Mouse (Mus musculus): ENCODE measurements at regions not wholly inside any gene's neighbourhood (a gene's known extent, or its start where the extent isn't known, plus 50 kb on each side); places are given as distances from the start of the nearest gene placed in this dataset.
A peak's percentile ranks its signal among the peaks of the same experiment; 100 is the strongest.

DNA sequence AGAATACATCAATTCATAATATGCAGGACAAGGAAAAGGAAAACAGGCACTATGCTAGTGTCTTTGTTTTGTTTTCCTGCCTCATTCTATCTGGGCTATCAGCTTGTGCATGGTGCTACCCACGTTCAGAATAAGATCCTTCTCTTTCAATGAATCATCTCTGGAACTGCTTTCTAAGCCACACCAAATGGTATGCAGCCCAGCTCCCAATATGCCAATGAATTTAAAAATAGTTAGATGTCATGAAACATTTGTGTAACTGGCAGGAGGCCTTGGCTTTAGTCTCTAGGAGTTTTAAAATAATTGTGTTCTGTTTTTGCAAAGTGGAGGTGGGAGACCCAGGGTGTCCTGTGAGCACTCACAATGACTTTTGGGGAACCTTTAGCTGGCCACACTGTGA is 603.1 kb upstream of the Sema6d start:
- DNase-seq (ENCODE audit: low spot score in 2 of 2): peak in 1 of 2 experiments; percentile 11

DNA sequence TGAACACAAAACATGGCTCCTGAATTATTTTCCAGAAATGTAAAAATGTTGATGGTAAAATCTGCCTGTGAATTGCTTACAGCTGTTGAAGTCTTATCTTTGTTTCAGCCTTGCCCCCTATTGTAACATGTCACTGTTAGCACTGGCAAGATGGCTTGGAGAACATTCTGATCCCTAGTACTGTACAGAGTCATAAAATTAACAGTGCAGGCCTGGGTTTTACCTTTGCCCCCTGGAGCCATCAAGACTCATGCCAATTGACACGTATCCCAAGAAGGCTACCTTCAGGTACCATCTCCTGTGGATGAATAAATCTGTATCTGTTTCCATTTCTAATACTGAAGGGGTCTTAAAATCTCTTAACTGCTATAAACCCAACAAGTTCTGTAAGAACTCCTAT is 583.6 kb upstream of the Sema6d start:
- DNase-seq (ENCODE audit: low spot score in 2 of 2): no peak

DNA sequence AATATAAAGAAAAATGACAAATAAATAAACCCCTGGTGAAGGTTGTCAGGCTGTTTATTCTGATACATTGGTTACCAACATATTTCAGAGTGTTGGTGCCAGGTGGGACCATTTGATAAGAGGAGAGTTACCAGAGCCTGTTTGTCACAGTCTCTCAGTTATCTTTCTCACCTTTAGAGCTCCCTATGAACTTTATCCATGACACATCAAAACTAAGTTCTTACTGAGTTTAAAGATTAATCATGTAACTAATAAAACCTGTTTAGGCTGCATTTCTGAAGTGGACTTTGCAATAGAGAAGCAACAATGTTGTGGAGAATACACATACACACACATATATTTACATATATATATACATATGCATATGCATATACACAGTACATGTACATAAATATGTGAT is 582.7 kb upstream of the Sema6d start:
- no peak for DNase-seq (ENCODE audit: low spot score in 2 of 2)

DNA sequence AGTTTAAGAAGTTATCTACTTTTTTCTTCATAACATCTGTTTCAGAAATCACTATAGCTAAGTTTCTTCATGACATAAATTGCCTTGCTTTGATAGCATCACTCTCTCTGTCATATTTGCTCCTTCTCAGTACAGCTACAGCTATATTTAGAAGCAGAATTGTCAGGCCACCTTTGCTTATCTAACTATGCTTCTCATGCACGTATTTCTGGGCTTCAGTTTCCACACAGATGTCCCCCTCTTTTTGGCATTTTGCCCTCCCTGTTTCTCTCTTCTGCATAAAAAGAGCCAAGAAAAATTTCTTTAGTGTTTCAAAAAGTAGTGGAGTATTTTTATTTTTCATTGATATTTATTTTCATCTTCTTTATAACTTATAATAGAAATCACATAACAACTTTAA is 560.9 kb upstream of the Sema6d start:
- DNase-seq (ENCODE audit: low spot score in 2 of 2): no peak

DNA sequence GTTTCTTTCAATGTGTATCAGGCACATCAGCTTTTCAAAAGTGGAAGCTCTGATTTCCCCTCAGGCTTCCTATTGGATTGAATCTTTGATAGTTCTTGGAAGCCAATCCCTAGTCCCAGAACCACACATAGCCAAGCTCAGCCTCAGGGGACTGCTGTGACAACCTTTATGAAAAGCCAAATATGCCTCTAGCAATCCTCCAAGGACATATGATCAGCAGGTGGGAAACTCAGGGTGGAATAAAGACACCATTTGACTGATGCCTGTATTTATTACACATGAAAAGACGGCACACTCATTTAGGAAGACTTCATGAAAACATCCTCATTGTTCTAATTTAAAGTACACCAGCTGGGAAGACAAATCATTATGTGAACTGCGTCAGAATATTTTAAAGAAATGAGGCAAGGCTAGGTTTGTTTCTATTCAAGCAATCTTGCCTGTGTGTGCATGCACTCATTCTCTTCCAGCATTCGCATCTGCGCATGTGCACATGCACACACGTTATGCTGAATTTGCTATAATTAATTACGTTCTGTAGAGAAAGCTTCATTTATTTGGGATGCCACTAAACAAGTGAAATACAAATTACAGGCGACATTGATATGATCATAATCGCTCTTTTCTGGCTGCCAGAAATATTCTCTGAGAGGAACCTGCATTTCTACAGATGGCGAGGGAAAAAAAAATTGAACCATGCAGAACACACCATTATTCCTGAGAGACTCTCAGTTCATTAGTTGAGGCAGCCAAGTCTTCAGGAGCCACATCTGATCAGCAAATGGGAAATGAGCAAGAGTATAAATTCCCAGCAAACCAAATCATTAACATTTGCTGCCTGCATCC is 556.6 kb upstream of the Sema6d start:
- peak; percentile 20 to 24 for DNase-seq (ENCODE audit: low spot score in 2 of 2)

DNA sequence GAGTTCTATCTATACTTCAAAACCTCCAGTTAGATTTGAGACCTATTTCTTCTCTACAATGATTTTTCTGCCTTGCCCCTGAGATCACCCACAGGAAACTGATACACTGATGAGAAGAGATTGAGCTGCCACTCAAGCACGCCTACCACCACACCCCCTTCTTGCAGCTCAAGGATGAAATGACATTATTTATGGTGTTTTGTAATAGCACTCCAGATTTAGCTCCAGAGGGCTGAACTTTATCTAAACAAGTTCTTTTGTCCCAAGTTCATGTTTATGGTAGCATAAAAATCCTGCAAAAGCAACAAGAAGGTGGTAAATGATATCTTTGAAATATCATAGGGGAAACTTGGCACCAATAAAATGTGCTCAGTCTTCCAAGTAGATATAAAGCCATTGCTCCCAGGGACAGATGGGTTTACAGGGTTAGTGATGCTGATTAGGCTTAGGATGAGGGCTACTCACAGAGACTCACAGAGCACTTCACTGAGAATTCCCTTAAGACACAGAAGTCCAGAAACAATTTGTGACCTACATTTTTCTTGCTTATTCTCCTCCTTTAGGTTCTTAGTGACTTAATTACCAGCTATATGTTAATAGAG is 538.4 kb upstream of the Sema6d start:
- DNase-seq (ENCODE audit: low spot score in 2 of 2): no peak

DNA sequence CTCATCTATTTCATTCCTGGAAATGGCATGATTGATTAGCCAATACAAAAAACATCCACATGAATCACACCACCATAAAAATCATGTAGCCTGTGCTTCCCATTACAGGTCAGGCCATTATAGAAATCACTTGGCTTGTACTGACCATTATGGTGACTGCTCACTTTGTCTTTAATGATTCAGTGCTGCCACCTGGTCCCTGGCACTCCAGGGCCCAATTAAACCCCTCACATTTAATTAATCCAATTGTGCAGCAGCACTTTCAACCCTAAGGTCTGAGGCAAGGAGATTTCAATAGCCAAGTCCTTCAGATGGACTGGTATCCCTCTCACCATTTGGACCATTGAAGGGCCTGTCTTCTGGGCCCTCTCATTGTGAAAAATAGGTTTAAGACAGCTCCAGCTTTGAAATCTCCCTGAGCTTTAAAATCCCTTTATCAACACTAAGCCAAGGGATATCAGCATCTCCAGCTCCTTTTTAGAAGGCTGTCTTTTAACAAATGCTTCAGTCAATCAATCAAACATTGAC is 531.6 kb upstream of the Sema6d start:
- no peak for DNase-seq (ENCODE audit: low spot score in 2 of 2)
